Mouse (Mus musculus): ENCODE results near the gene Maco1. TPM values are rescaled to one million over a fixed set of nuclear protein-coding genes. Genes with fewer than 3 reads are reported as not detected.

Gene Maco1
- polyA plus RNA-seq, 1 experiment from 2014 or later = 30.8 TPM

- Histone ChIP-seq H3K9ac (ENCODE audit: low read length) (no peak overlapping the region), H3K4me2 (ENCODE audit: low read depth, low read length) (no peak overlapping the region), H3K27ac (ENCODE audit: low read length) (no peak overlapping the region), H3K4me3 (replicated peaks; ENCODE audit: low read length) (no peak overlapping the region), H3K9me3 (replicated peaks; ENCODE audit: control insufficient read depth, low read length) (no peaks in the 10 kb centered on the region), H3K4me1 (ENCODE audit: control insufficient read depth, insufficient read depth, low read length) (peaks cover 49% of the 10 kb centered on the region), H3K27me3 (ENCODE audit: control insufficient read depth, insufficient read depth, low read length) (no peaks in the 10 kb centered on the region), H3K36me3 (ENCODE audit: control insufficient read depth, insufficient read depth, low read length) (no peaks in the 10 kb centered on the region)
- ATAC-seq (ENCODE audit: insufficient read depth, low FRiP score) = no peak
- 83% methylated on average over 7 of the region's 7 CpGs for WGBS
Measured at GRCm38 (mm10) chr4:134756953-134757352, 96.2 kb downstream of the Maco1 start.

GRCm38 (mm10) chr4:134754941-134755340, 98.2 kb downstream of the Maco1 start:
- H3K4me2 ChIP-seq (ENCODE audit: low read depth, low read length) = no peak overlapping the region
- H3K4me3 ChIP-seq (replicated peaks; ENCODE audit: low read length) = no peak overlapping the region
- peak overlapping the region; percentile 12; the same call in 1 of the 2 replicates for H3K27ac ChIP-seq (ENCODE audit: low read length)
- H3K36me3 ChIP-seq (ENCODE audit: control insufficient read depth, insufficient read depth, low read length) = no peaks in the 10 kb centered on the region
- H3K4me1 ChIP-seq (ENCODE audit: control insufficient read depth, insufficient read depth, low read length) = peaks cover 42% of the 10 kb centered on the region
- no peaks in the 10 kb centered on the region for H3K9me3 ChIP-seq (replicated peaks; ENCODE audit: control insufficient read depth, low read length)
- H3K9ac ChIP-seq (ENCODE audit: low read length) = no peak overlapping the region; the same call in 1 of the 2 replicates
- H3K27me3 ChIP-seq (ENCODE audit: control insufficient read depth, insufficient read depth, low read length) = no peaks in the 10 kb centered on the region
- no peak for ATAC-seq (ENCODE audit: insufficient read depth, low FRiP score)
- 73% methylated on average over 13 of the region's 13 CpGs for WGBS

- WGBS = 50% methylated on average over 10 of the region's 10 CpGs
- H3K27ac ChIP-seq (ENCODE audit: low read length) = peak overlapping the region; percentile 12; the same call in 1 of the 2 replicates
- H3K4me3 ChIP-seq (replicated peaks; ENCODE audit: low read length) = no peak overlapping the region
- H3K4me2 ChIP-seq (ENCODE audit: low read depth, low read length) = no peak overlapping the region
- no peaks in the 10 kb centered on the region for H3K27me3 ChIP-seq (ENCODE audit: control insufficient read depth, insufficient read depth, low read length)
- H3K9ac ChIP-seq (ENCODE audit: low read length) = no peak overlapping the region; the same call in 1 of the 2 replicates
- H3K36me3 ChIP-seq (ENCODE audit: control insufficient read depth, insufficient read depth, low read length) = no peaks in the 10 kb centered on the region
- ATAC-seq (ENCODE audit: insufficient read depth, low FRiP score) = no peak
- no peaks in the 10 kb centered on the region for H3K9me3 ChIP-seq (replicated peaks; ENCODE audit: control insufficient read depth, low read length)
- H3K4me1 ChIP-seq (ENCODE audit: control insufficient read depth, insufficient read depth, low read length) = peaks cover 41% of the 10 kb centered on the region
Measured at GRCm38 (mm10) chr4:134754371-134754770, 98.8 kb downstream of the Maco1 start.

GRCm38 (mm10) chr4:134753516-134754261, 99.5 kb downstream of the Maco1 start:
- H3K27me3 ChIP-seq (ENCODE audit: control insufficient read depth, insufficient read depth, low read length) = no peaks in the 10 kb centered on the region
- H3K27ac ChIP-seq (ENCODE audit: low read length) = peak overlapping the region; percentile 12; the same call in 1 of the 2 replicates
- H3K4me2 ChIP-seq (ENCODE audit: low read depth, low read length) = no peak overlapping the region
- peaks cover 41% of the 10 kb centered on the region for H3K4me1 ChIP-seq (ENCODE audit: control insufficient read depth, insufficient read depth, low read length)
- WGBS = 39% methylated on average over 17 of the region's 17 CpGs
- no peak overlapping the region for H3K4me3 ChIP-seq (replicated peaks; ENCODE audit: low read length)
- H3K36me3 ChIP-seq (ENCODE audit: control insufficient read depth, insufficient read depth, low read length) = peaks cover 4% of the 10 kb centered on the region; the same call in 1 of the 2 replicates
- no peak for ATAC-seq (ENCODE audit: insufficient read depth, low FRiP score)
- no peak overlapping the region for H3K9ac ChIP-seq (ENCODE audit: low read length)
- no peaks in the 10 kb centered on the region for H3K9me3 ChIP-seq (replicated peaks; ENCODE audit: control insufficient read depth, low read length)

- no peak overlapping the region for H3K9ac ChIP-seq (ENCODE audit: low read length)
- 60% methylated on average over 11 of the region's 11 CpGs for WGBS
- H3K4me1 ChIP-seq (ENCODE audit: control insufficient read depth, insufficient read depth, low read length) = peaks cover 38% of the 10 kb centered on the region
Measured at GRCm38 (mm10) chr4:134752911-134753426, 100.2 kb downstream of the Maco1 start.

More at GRCm38 (mm10) chr4:134752911-134753426, 100.2 kb downstream of the Maco1 start:
- Histone ChIP-seq H3K4me3 (replicated peaks; ENCODE audit: low read length) (no peak overlapping the region), H3K27ac (ENCODE audit: low read length) (no peak overlapping the region), H3K36me3 (ENCODE audit: control insufficient read depth, insufficient read depth, low read length) (peaks cover 4% of the 10 kb centered on the region), H3K4me2 (ENCODE audit: low read depth, low read length) (no peak overlapping the region), H3K9me3 (replicated peaks; ENCODE audit: control insufficient read depth, low read length) (no peaks in the 10 kb centered on the region), H3K27me3 (ENCODE audit: control insufficient read depth, insufficient read depth, low read length) (no peaks in the 10 kb centered on the region)
- ATAC-seq (ENCODE audit: insufficient read depth, low FRiP score) = no peak

Other genes with a start within 250 kb of the Maco1 start
- 1.3 and 1.6 TPM in 2 replicates for gene Man1c1, start 149.1 kb downstream of the Maco1 start, polyA plus RNA-seq (2015; fragmentation: Nextera tagmentation; extraction: Ambion mirVana)
- 25.6 and 26.7 TPM in 2 replicates for gene Ldlrap1, start 85.3 kb downstream of the Maco1 start, polyA plus RNA-seq (2015; fragmentation: Nextera tagmentation; extraction: Ambion mirVana)
- gene Rhd, start 11.2 kb upstream of the Maco1 start, polyA plus RNA-seq (2015; fragmentation: Nextera tagmentation; extraction: Ambion mirVana) = 20.8 and 23.5 TPM in 2 replicates
- 177 TPM in 2 replicates for gene Tmem50a, start 61.7 kb upstream of the Maco1 start, polyA plus RNA-seq (2015; fragmentation: Nextera tagmentation; extraction: Ambion mirVana)
- gene Rsrp1, start 70.2 kb upstream of the Maco1 start, polyA plus RNA-seq (2015; fragmentation: Nextera tagmentation; extraction: Ambion mirVana) = 511 and 534 TPM in 2 replicates
- gene Syf2, start 77.6 kb upstream of the Maco1 start, polyA plus RNA-seq (2015; fragmentation: Nextera tagmentation; extraction: Ambion mirVana) = 69.6 and 71.9 TPM in 2 replicates

All from stomach, embryonic 16.5 days (tissue).